Mouse (Mus musculus) embryonic fibroblast, embryonic 13.5 days (primary cell): ENCODE data around the gene Comtd1.

Experiments
- CTCF ChIP-seq: IDR thresholded peaks from 2 replicates; pipeline ENCODE4 v1.5.1; 2011; ENCODE audit warnings: mild to moderate bottlenecking, control low read depth, low read length, moderate library complexity, borderline replicate concordance; ENCODE audit not compliant: insufficient read depth
- POLR2A ChIP-seq: IDR thresholded peaks from 2 replicates; pipeline ENCODE4 v1.6.1; 2011; ENCODE audit warnings: low read depth, mild to moderate bottlenecking, control low read depth, low read length, moderate library complexity

DNA sequence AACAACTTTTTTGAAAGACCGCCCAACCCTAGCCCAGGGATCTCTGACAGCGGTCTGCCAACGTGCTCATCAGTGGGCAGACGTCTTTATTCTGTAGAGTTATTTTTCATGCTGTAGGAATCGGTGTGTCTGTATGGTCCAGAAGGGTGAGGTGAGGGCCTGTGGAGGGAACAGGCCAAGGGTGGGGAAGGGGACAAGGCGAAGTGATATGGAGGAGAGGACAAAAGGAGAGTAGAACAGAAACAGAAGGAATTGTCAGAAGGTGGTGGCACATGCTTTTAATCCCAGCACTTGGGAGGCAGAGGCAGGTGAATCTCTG is 43.5 kb upstream of the Comtd1 start:
- TF ChIP-seq POLR2A (no peak), CTCF (no peak)
